Mouse (Mus musculus) layer of hippocampus, adult 9-11 months (tissue): ENCODE data around the gene Mypn.
A peak's percentile ranks its signal among the peaks of the same experiment; 100 is the strongest.

Source experiments
- DNase-seq: peaks from one replicate; pipeline ENCODE4 v3.0.0; 2022

The Mypn gene

DNA sequence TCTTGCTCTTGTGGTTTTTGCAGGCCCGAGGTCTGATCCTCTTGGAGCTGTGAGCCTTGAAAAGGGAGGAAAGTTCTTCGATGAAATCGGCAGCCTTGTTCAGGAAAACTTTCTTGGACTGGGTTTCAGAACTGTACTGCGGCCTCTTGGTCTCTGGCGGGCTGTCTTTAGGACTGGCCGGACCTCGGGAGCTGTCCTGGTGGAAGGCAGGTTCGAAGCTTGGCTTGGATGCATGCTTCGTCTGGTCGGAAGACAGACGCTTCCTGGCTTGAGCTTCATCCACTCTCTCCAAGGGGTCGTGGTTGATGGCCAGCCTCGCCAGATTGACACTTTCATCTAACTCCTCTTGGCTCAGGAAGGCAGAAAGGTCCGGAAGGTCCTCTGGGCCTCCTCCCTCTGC is 11.0 kb downstream of the Mypn start:
- DNase-seq = no peak

DNA sequence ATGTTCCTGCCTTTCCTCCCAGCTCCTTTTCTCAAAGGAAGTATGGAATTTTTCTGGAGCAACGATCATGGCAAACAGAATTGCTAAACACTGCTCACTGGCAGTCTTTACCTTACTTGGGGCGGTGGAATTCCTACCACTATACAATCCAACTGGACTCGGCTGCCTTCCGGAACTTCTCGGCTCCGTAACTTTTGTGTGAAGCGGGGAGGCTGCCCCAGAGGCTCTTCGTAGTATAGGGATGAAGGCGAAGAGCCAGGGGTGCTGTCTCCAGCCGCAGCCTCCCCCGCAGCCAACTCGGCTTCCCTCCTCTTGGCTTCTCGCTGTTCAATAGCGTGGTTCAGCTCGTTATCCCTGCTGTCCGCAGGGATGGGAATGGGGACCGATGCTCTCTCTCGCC is 11.5 kb downstream of the Mypn start:
- DNase-seq = no peak

DNA sequence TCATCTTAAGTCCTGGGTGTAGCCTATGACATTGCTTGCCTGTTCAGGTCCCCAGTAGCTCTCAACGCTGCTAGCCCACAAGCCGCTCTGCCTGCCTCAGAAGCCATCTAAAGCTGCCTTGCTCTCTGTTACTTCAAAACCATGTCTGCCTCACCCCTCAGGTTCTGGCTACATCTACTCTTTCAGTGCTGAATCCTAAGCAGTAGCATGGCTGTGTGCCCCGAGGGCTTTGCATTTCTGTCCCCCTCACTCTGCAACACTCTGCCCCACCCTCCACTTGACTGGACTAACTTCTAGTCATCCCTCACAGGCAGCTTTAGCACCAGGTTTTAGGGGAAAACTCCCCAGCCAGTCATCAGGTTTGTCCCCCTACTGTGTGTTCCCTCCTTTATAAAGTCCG is 19.3 kb downstream of the Mypn start:
- no peak for DNase-seq

DNA sequence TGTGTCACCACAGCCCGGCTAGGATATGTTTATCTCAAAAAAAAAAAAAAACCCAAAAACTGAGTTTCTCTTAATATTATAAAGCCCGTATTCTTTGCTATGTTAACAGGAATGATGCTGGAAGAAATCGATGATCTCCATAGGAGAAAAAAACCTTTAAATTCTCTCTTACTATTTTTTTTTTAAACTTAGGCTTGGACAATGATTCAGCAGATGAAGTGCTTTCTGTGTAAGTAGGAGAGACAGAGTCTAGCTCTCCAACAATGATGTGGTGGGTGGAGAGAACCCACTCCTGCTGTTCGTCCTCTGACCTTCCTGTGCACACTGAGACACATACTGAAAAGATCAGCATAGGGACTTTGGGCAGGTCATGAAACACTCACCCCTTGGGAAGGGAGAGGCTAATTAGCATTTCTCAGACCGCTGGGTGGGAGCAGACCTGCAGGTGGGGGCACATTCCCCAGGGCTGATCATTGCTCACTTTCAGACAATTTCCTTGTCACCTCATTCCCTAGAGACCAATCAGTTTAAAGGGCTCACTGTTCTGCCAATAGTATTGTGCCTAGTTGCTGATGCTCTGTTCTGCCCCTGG is 21.5 kb downstream of the Mypn start:
- no peak for DNase-seq

DNA sequence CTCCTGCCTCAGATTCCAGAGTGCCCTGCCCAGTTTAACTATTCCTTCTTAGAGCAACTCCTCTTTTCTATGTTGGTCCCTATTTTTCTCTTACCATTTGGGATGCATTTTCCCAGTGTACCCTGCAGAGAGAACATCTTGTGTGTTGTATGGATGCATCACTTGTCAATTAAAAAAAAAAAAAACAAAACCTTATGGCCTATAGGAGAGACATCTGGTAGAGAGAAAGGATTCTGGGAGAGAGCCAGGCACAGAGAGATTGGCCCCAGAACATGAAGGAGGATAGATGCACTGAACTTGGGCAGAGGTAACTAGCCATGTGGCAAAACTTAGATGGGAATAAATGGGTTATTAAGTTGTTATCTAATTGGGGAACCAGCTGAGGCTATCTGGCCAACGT is 22.6 kb downstream of the Mypn start:
- DNase-seq = no peak

DNA sequence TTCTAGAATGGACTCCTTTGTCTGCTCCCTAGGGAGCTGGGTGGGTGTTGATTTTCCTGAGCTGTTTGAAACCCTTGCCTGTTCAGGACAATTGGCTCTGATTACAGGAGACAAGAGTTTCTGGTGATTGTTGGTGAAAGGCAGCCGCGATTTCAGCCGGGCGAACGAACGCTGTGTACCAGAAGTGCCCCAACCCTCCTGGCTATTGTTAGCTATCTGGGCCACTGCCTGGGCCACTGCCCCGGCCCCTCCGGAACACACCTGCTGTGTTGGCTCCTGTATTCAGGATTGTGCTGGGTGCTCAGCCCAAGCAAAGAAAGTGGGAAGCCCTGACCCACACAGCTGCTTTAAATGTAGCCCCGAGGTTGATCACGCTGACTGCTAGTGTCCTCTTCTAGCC is 24.2 kb downstream of the Mypn start:
- DNase-seq = no peak

DNA sequence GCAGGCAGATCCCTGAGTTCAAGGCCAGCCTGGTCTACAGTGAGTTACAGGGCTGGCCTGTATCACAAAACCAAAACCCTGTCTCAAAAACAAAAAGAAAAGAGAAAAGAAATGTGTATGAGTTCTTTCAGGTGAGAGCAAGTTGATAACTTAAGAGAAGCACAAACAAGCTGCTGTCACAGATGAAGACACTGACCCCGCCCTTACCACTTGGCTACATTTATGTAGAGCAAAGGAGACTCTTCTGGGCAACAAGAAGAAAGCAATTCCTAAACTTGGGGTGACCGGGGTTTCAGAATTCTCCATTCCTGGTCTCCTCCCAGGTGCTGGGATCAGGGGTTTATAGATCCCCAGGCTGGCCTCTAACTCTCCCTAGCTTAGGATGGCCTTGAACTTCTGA is 25.4 kb downstream of the Mypn start:
- no peak for DNase-seq

DNA sequence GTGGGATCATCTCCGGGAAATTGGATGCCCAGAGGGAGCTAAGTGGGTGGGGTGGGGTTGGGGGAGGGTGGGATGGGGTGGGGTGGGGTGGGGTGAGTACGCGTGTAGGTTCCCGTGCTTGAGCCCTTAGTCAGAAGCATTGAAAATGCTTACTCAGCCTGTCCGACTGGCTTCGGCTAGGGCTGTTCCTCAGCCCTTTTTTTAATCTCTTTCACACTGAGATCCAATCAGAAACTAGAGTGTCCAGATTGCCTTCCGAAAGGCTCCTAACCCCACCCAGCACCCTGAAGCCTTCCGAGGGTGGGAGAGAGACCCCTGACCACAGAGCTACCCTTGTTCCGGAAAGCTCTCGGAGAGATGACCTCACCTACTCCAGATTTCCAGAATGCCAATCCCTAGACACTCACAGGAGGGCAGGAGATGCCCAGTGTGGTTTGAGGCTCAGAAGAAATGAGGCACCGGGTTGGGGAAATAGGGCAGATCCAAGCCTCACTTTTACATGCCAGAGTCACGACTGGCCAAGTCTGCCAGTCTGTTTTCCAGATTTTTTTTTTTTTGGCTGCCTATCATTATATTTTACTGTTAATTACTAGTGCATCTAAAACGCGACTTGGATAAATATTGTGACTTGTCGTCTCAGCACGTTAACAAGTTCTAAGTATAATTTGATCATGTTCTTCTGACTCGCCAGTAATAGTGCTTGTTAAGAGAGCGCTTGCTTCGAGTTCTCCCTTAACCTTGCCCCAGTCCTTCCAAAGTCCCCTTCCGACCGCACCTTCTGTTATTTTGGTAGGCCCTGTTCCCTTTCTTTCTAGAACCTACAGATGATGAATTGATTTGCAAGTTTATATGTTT is 26.2 kb downstream of the Mypn start:
- DNase-seq = no peak

DNA sequence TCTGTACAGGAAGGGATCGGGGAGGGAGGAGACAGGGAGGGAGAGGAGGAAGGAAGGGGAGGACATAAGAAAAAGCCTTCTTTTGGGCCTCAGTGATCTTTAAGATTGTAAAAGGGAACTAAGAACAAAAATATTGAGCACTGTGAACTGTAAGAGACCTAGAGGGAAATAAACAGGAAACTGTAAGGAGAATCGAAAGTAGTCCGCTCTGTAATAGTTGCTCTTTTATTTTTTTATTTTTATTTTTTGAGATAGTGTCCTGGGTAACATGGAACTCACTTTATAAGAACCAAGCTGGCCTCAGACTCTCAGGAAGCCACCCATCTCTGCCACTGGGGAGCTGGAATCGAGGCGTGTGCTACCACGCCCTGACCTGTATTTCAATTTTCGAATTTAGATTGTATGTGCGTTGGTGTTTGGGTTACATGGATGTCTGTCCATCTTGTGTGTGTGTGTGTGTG is 27.3 kb downstream of the Mypn start:
- no peak for DNase-seq

DNA sequence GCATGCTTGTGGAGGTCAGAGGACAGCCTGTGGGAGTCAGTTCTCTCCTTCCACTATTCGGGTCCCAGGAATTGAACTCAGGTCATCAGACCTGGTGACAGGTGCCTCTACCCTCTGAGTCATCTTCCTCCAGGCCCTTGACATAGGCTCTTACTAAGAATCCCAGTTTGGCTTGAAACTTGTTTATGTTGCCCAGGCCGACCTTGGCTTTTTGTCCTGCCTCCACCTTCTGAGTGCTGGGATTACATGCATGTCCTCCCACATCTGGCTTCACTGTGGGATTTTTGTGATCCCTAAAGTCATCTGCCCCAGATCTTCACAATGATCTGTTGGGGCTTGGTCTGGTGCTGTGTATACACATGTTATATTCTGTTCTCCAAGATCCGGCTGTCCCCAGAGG is 31.7 kb downstream of the Mypn start:
- no peak for DNase-seq

DNA sequence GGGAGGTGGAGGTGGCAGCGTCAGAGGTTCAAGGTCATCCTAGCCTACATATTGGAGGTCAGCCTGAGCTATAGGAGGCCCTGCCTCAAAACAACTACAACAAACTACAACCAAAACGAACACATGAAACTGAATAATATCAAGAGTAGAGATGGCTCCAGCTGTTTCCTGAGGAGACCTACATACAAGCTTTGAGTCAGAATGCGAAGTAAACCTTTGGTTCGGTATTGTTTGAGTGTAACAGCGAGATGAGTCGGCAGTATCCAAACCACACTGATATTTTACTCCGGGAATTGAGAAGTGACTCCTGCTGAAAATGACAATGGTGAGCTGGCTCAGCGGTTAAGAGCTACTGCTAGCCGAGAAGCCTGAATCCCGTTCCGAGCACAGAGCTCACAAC is 34.2 kb downstream of the Mypn start:
- no peak for DNase-seq

DNA sequence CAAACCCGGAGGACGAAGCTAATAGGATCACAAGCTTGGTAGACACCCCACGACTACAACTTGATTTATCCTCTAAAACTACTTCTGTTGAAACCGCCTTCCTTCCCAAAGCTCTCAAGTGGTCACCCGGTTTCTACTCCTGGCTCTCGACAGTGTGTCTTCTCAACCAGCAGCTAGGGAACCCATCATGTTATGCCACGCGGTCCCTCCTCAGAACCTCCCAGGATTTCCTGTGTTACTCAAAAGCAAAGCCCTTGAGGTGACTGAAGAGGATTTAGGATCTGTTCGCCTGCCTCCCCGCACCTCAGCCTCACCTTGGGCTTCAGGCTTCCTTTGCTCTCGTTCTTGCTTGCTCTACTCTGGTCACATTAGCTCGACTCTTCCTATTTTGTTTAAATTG is 35.6 kb downstream of the Mypn start:
- no peak for DNase-seq

DNA sequence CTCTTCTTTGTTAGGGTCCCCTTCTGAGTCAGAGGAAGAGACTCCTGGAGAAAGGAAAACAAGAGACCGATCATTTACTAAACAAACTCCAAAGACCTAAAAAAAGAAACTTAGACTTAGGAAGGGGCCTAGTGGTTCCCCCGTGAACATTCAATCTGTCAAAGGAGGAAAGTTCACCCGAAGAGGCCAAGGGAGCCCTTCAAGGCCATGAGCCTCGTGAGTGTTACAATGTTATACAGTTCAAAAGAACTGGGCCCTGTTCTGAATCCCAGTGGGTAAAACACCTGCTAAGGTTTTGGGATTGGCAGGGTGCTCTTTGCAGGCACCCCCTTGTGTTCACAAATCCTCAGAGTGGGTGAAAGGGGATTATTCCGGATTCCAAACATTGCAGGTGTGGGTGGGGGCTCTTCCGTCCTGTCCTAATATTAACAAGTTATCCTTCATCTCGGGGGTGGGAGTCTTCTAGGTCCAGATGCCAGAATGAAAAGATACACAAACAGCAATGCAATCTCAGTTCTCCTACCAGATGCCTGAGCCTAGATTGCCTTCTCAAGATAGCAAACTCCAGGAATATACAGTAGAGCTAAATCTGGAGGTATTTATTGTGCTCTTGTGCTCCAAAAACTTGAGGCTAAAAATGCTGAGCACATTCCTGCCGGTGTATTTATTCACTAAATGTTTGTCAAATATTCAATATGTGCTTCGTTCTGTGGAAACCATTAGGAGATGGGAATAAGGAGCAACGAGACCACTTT is 36.3 kb downstream of the Mypn start:
- no peak for DNase-seq

DNA sequence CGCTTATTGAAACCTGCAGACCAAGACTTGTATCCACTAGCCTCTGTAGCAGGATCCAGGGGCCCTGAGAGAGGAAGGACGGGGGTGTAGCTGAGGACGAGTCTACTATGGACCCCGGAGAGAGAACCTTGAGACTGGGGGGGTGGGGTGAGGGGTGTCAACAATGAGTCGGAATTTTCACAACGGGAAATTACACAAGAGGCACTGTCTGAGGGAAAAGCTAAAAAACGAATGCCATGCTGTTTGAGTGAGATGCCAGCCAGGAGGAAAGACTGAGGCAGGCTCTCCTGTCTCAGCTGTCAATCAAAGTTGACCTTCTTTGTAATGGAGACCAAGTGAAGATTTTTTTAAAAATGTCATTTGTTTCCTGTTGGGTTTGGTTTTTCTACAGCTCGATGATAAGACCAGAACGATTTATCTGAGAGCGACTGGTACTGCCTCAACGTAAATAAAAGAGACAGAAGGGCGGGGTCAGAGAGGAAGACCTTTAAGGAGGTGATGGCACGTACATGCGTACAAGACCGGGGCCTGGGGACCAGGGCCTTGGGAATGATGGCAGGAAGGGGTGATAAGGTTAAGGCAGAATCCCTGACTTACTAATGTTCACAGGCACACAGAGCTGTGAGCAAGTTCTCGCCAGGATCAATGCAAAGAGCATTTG is 37.9 kb downstream of the Mypn start:
- no peak for DNase-seq

DNA sequence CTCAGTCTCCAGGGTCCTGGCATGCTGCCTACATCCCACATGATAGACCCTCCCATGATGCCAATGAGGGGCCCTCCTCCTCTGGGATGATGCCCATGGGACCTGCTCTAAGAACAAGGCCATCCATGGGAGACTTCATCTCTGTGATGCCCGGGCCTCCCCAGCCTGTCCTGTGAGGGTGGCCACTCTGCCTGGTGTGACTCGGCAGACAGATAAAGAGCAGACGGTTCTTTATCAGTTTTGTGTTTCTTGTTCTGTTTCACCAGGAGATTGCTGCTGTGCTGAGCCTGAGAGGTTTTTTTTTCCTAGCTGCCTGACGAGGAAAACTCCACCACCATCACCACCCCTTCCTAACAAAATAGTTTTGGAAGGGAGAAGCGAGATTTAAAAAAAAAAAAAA is 42.5 kb downstream of the Mypn start:
- DNase-seq = no peak

DNA sequence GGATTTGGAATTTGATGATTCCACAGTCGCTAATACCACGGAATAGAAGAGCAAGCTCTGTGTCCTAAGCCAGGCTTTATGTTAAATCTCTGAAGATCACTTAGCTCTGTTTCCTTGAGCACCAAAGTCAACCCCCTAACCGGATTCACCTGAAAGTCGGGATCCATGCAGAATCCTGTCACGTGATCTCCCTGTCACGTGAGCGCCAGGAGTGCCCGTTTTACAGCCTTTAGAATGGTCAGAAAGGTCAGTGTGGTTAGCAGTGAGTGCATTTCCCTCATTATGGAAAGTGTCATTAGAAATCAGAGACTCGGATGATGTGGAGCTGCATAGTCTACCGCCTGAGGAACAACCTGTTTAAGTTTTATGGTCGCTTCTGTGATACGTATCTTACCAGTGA is 43.1 kb downstream of the Mypn start:
- DNase-seq = no peak

DNA sequence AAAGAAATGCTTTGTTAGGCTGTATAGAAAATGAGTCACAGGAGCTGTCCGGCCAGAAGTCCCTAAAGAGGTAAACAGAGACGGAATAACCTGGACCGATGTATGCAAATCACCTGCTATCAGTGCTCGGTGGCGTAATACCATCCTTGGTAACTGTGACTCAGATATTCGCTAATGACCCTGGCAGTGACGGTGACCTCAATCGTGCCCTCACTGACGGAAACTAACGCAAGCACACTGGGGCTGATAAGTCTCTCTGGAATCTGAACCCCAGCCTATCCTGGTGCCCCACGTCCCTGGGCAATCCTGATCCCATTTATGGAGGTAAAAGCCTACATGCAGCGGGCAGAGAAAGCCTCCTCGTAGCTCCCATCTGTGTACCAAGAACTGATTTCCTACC is 45.6 kb downstream of the Mypn start:
- DNase-seq = no peak

DNA sequence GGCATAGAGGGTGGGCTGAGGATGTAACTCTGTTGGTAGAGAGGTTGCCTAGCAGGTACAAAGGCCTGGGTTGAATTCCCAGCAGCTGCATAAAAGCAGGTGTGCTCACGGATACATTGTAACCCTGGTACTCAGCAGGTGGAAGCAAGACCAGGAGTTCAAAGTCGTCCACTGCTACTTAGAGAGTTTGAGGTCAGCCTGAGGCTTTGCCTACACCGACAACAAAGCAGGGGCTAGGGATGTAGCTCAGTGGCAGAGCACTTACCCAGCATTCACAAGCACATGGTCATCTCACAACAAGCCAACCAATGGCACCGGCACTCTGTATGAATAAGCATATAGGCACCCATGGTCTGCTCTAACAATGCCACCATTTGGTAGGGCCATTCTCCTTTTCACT is 46.3 kb downstream of the Mypn start:
- no peak for DNase-seq

DNA sequence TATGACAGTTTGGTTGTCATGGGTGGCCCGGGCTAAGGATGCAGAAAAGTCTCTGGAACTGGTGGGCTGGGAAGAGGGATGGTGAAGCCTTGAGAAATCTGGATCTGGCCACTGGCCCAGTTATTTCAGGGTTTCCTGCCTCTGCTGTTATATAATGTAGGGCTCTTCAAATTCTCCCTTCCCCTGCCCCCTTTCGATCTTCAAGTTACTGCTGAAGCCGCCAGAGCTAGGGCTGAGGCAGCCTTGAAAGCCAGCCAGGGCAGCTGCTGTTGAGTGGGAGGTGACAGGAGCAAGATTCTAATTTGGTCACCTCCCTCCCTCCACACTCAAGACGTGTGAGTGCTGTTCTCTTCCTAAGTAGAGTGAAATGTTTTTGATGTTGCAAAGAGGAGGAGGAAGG is 46.8 kb downstream of the Mypn start:
- DNase-seq = peak; percentile 89

DNA sequence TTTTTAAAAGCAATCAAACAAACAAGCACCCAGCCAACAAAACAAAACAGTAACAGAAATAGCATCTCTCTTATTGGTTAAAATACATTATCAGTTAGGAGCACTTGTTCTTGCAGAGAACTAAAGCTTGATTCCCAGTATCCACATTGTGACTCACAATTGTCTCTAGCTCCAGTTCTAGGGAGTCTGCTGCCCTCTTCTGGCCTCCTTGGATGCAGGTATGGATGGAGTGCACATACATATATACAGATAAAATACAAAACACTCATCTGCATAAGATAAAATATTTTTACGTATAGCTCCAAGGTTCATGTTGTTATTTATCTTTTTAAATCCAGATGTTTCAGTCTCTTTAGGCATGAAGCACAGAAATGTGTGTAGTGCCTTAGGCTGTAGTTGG is 47.4 kb downstream of the Mypn start:
- DNase-seq = no peak

DNA sequence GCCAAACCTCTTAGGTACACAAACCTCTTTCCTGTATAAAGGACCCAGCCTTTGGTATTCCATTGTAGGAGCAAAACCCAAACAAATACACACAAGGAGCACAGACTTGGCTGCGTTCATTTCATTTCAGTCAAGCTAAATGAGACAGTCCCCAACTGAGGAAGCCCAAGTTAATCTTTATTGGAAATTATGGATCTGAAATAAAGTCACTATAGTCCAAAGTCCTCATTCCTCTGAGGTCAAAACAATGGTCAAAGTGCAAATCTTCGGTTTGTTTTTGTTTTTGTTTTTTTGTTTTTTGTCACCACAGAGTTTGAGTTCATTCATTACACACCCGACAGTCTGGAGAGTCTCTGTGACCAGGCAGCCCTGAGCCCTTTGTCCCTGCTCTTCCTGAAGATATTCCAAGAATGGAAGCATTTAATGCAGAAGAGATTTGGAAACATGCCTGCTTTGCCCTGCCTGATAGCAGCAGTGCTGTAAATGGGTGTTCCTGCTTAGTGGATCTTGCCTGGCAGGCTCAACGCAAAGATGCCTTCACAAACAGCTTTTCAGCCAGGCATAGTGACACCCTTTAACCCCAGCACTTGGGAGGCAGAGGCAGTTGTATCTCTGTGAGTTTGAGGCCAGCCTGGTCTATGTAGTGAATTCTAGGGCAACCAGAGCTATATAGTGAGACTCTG is 47.9 kb downstream of the Mypn start:
- DNase-seq = no peak

DNA sequence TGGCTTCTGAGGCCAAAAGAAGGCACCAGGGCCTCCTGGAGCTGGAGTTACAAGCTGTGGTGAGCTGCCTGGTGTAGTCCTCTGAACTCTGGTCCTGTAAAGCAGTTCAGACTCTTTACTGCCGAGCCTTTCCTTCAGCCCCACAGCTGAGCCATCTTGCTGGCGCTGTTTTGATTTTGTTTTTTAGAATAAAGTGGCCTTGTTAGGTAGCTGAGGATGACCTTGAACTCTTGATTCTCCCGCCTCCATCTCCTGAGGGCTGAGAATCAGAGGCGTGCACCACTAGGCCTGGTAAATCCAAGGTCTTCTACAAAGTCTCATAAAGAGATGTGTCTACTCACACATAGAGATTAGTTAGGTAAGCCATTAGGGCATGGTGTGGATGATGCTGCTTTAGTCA is 49.0 kb downstream of the Mypn start:
- DNase-seq = no peak

DNA sequence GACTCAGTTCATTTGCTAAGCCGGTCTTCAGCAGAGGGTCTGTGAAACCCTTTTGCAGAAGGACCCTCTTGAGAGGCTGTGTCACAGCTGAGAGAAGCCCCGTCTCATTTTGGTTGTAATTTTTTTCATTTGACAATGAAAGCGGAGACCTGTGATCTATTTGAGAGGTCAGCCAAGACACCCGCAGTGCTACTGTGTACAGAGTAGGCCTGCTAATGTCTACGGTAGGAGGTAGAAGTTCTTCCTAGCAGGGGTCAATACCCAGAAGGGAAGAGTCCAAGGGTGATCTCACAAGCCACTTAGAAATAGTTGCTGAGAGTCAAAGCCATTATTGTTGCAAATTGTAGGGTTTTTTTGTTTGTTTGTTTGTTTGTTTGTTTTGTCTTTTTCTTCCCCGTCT is 49.5 kb downstream of the Mypn start:
- DNase-seq = no peak
